Mouse (Mus musculus): Measurements from ENCODE around the gene 1700019A02Rik. TPM values are rescaled to one million over a fixed set of nuclear protein-coding genes. Genes with fewer than 3 reads are reported as not detected.

Gene 1700019A02Rik
- polyA plus RNA-seq, 1 experiment from 2014 or later, result not detected

DNA sequence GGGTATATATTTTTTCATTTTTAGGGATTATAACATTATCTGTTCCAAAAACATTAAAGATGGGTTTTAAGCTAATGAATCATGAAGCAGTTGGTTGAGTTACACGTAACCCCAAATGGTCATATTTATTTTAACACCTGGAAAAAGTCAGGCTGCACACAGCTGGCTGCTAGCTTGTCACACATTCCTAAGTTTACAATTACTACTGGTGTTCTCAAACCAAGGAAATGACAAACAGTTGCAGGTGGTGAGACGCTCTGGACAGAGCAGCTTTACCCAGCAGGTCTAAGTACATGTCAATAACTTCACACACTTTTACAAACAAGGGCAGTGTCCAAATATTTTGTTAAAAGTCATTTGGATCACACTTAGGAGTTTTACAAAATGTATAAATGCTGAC lies 64.4 kb downstream of the 1700019A02Rik start:
- WGBS, result 80% methylated on average over 2 of the region's 2 CpGs
- no peak for ATAC-seq (ENCODE audit: low FRiP score)
- Histone ChIP-seq H3K4me1 (no peaks in the 10 kb centered on the region), H3K4me3 (replicated peaks) (no peak overlapping the region), H3K9ac (replicated peaks) (no peak overlapping the region), H3K27me3 (replicated peaks) (no peaks in the 10 kb centered on the region), H3K27ac (replicated peaks) (no peak overlapping the region), H3K9me3 (replicated peaks) (no peaks in the 10 kb centered on the region), H3K4me2 (no peak overlapping the region), H3K36me3 (no peaks in the 10 kb centered on the region)

DNA sequence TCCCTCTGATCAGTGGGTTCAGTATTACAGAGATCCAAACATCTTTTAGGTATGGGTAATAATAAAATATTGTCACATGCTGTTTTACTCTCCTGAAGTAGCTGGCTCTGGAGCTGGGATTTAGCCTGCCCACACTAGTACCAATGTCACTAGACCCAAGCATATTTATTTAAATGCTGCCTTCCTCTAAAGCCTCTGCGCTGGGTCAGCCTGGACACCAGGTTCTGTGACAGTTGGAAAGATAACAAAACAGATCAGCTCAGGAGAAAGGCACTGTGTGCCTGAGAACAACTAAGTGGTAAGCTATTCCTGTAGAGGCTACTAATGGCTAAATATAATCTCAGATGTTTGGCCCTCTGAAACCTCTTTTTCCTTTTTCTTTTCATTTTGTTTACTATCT lies 76.9 kb downstream of the 1700019A02Rik start:
- WGBS, result 92% methylated on average over 1 of the region's 1 CpGs
- no peaks in the 10 kb centered on the region for H3K9me3 ChIP-seq (replicated peaks)

More for the DNA sequence above, 76.9 kb downstream of the 1700019A02Rik start:
- no peak for ATAC-seq (ENCODE audit: low FRiP score)
- no peaks in the 10 kb centered on the region for H3K36me3 ChIP-seq
- no peaks in the 10 kb centered on the region for H3K4me1 ChIP-seq
- H3K27me3 ChIP-seq (replicated peaks), result no peaks in the 10 kb centered on the region
- no peak overlapping the region for H3K9ac ChIP-seq (replicated peaks)
- H3K27ac ChIP-seq (replicated peaks), result no peak overlapping the region
- no peak overlapping the region for H3K4me3 ChIP-seq (replicated peaks)
- H3K4me2 ChIP-seq, result no peak overlapping the region

Other genes starting within 250 kb of the 1700019A02Rik start
- gene 1700019D03Rik, start 167.5 kb downstream of the 1700019A02Rik start, polyA plus RNA-seq (2015; fragmentation: Nextera tagmentation; extraction: Ambion mirVana), result 5.3 and 5.7 TPM in 2 replicates
- gene Mstn, start 126.0 kb downstream of the 1700019A02Rik start, polyA plus RNA-seq (2015; fragmentation: Nextera tagmentation; extraction: Ambion mirVana), result 0.74 and 0.81 TPM in 2 replicates
- 10.1 and 13.4 TPM in 2 replicates for gene Pms1, start 109.4 kb upstream of the 1700019A02Rik start, polyA plus RNA-seq (2015; fragmentation: Nextera tagmentation; extraction: Ambion mirVana)
- 42.7 and 45.2 TPM in 2 replicates for gene Ormdl1, start 109.5 kb upstream of the 1700019A02Rik start, polyA plus RNA-seq (2015; fragmentation: Nextera tagmentation; extraction: Ambion mirVana)
- gene Gm28778, start 109.5 kb upstream of the 1700019A02Rik start, polyA plus RNA-seq (2015; fragmentation: Nextera tagmentation; extraction: Ambion mirVana), result not detected in 2 replicates
- 21.3 and 21.8 TPM in 2 replicates for gene Osgepl1, start 126.0 kb upstream of the 1700019A02Rik start, polyA plus RNA-seq (2015; fragmentation: Nextera tagmentation; extraction: Ambion mirVana)
- gene Asdurf, start 165.0 kb upstream of the 1700019A02Rik start, polyA plus RNA-seq (2015; fragmentation: Nextera tagmentation; extraction: Ambion mirVana), result 8.9 and 12.0 TPM in 2 replicates
- gene Gm28551, start 165.0 kb upstream of the 1700019A02Rik start, polyA plus RNA-seq (2015; fragmentation: Nextera tagmentation; extraction: Ambion mirVana), result 2.3 and 3.1 TPM in 2 replicates
- gene Asnsd1, start 165.1 kb upstream of the 1700019A02Rik start, polyA plus RNA-seq (2015; fragmentation: Nextera tagmentation; extraction: Ambion mirVana), result 57.3 and 61.2 TPM in 2 replicates